Mouse (Mus musculus): ENCODE measurements around the gene Pcif1. TPM values are rescaled to one million over a fixed set of nuclear protein-coding genes. Genes with fewer than 3 reads are reported as not detected.

The Pcif1 gene
- polyA plus RNA-seq, 1 experiment from 2014 or later: 54.8 TPM

GRCm38 (mm10) chr2:164938146-164939091 is 59.3 kb downstream of the Pcif1 start:
- Histone ChIP-seq H3K27me3 (ENCODE audit: control insufficient read depth, insufficient read depth, low read length) (peaks cover 50% of the 10 kb centered on the region), H3K9ac (ENCODE audit: low read depth, low read length) (peak overlapping the region; percentile 8; the same call in 1 of the 2 replicates), H3K4me2 (peak overlapping the region; percentile 71), H3K4me1 (ENCODE audit: control insufficient read depth, insufficient read depth, low read length) (peaks cover 9% of the 10 kb centered on the region; the same call in 1 of the 2 replicates), H3K9me3 (replicated peaks; ENCODE audit: control insufficient read depth, low read length) (no peaks in the 10 kb centered on the region), H3K36me3 (ENCODE audit: control insufficient read depth, insufficient read depth, low read length) (no peaks in the 10 kb centered on the region), H3K4me3 (ENCODE audit: low read depth, low read length) (peak overlapping the region; percentile 39), H3K27ac (ENCODE audit: low read depth, low read length) (no peak overlapping the region)
- no peak for ATAC-seq (replicated peaks; ENCODE audit: insufficient number of reproducible peaks, low FRiP score, low TSS enrichment)
- WGBS (ENCODE audit: insufficient replicate concordance): 3% methylated on average over 39 of the region's 39 CpGs

- 4% methylated on average over 11 of the region's 11 CpGs for WGBS (ENCODE audit: insufficient replicate concordance)
Measured at GRCm38 (mm10) chr2:164939106-164939505, 60.0 kb downstream of the Pcif1 start.

GRCm38 (mm10) chr2:164940140-164940830 is 61.2 kb downstream of the Pcif1 start, which contains the start of gene Mmp9:
TSS of gene Mmp9 (plus strand) at chr2:164940780.
- Histone ChIP-seq H3K9me3 (replicated peaks; ENCODE audit: control insufficient read depth, low read length) (no peaks in the 10 kb centered on the region), H3K36me3 (ENCODE audit: control insufficient read depth, insufficient read depth, low read length) (no peaks in the 10 kb centered on the region), H3K9ac (ENCODE audit: low read depth, low read length) (no peak within 1 kb of the TSS), H3K4me1 (ENCODE audit: control insufficient read depth, insufficient read depth, low read length) (peaks cover 9% of the 10 kb centered on the region; the same call in 1 of the 2 replicates), H3K4me2 (no peak within 1 kb of the TSS), H3K27ac (ENCODE audit: low read depth, low read length) (no peak within 1 kb of the TSS), H3K27me3 (ENCODE audit: control insufficient read depth, insufficient read depth, low read length) (peaks cover 32% of the 10 kb centered on the region), H3K4me3 (ENCODE audit: low read depth, low read length) (no peak within 1 kb of the TSS)
- no peak for ATAC-seq (replicated peaks; ENCODE audit: insufficient number of reproducible peaks, low FRiP score, low TSS enrichment)
- WGBS (ENCODE audit: insufficient replicate concordance): 25% methylated on average over 10 of the region's 10 CpGs

More at GRCm38 (mm10) chr2:164939106-164939505, 60.0 kb downstream of the Pcif1 start:
- H3K9ac ChIP-seq (ENCODE audit: low read depth, low read length): 0 out of 2 replicates have a peak overlapping the region, but pooled peaks have one; percentile 8
- peaks cover 9% of the 10 kb centered on the region; the same call in 1 of the 2 replicates for H3K4me1 ChIP-seq (ENCODE audit: control insufficient read depth, insufficient read depth, low read length)
- no peaks in the 10 kb centered on the region for H3K9me3 ChIP-seq (replicated peaks; ENCODE audit: control insufficient read depth, low read length)
- H3K27me3 ChIP-seq (ENCODE audit: control insufficient read depth, insufficient read depth, low read length): peaks cover 44% of the 10 kb centered on the region
- ATAC-seq (replicated peaks; ENCODE audit: insufficient number of reproducible peaks, low FRiP score, low TSS enrichment): no peak
- no peak overlapping the region for H3K27ac ChIP-seq (ENCODE audit: low read depth, low read length)
- peak overlapping the region; percentile 71 for H3K4me2 ChIP-seq
- H3K4me3 ChIP-seq (ENCODE audit: low read depth, low read length): peak overlapping the region; percentile 39
- H3K36me3 ChIP-seq (ENCODE audit: control insufficient read depth, insufficient read depth, low read length): no peaks in the 10 kb centered on the region

GRCm38 (mm10) chr2:164942692-164943290 is 63.7 kb downstream of the Pcif1 start:
- Histone ChIP-seq H3K4me2 (no peak overlapping the region), H3K9ac (ENCODE audit: low read depth, low read length) (no peak overlapping the region), H3K9me3 (replicated peaks; ENCODE audit: control insufficient read depth, low read length) (no peaks in the 10 kb centered on the region), H3K4me3 (ENCODE audit: low read depth, low read length) (no peak overlapping the region), H3K27me3 (ENCODE audit: control insufficient read depth, insufficient read depth, low read length) (peaks cover 34% of the 10 kb centered on the region), H3K36me3 (ENCODE audit: control insufficient read depth, insufficient read depth, low read length) (no peaks in the 10 kb centered on the region), H3K4me1 (ENCODE audit: control insufficient read depth, insufficient read depth, low read length) (peaks cover 9% of the 10 kb centered on the region; the same call in 1 of the 2 replicates), H3K27ac (ENCODE audit: low read depth, low read length) (no peak overlapping the region)
- WGBS (ENCODE audit: insufficient replicate concordance): 9% methylated on average over 5 of the region's 5 CpGs
- no peak for ATAC-seq (replicated peaks; ENCODE audit: insufficient number of reproducible peaks, low FRiP score, low TSS enrichment)

Other genes starting within 250 kb of the Pcif1 start
- not detected in 2 replicates for gene Wfdc16, start 240.5 kb upstream of the Pcif1 start, polyA plus RNA-seq (2014; fragmentation: Nextera tagmentation; extraction: Ambion mirVana)
- 0.53 TPM in 1 of 2 replicates, not detected in the other for gene Wfdc10, start 223.3 kb upstream of the Pcif1 start, polyA plus RNA-seq (2014; fragmentation: Nextera tagmentation; extraction: Ambion mirVana)
- not detected in 2 replicates for gene Wfdc9, start 222.7 kb upstream of the Pcif1 start, polyA plus RNA-seq (2014; fragmentation: Nextera tagmentation; extraction: Ambion mirVana)
- gene Wfdc11, start 205.2 kb upstream of the Pcif1 start, polyA plus RNA-seq (2014; fragmentation: Nextera tagmentation; extraction: Ambion mirVana): not detected in 2 replicates
- not detected in 2 replicates for gene Wfdc13, start 194.2 kb upstream of the Pcif1 start, polyA plus RNA-seq (2014; fragmentation: Nextera tagmentation; extraction: Ambion mirVana)
- gene Spint4, start 180.8 kb upstream of the Pcif1 start, polyA plus RNA-seq (2014; fragmentation: Nextera tagmentation; extraction: Ambion mirVana): not detected in 2 replicates
- gene Spint5, start 164.0 kb upstream of the Pcif1 start, polyA plus RNA-seq (2014; fragmentation: Nextera tagmentation; extraction: Ambion mirVana): not detected in 2 replicates
- 0.19 TPM in 1 of 2 replicates, not detected in the other for gene Wfdc3, start 133.4 kb upstream of the Pcif1 start, polyA plus RNA-seq (2014; fragmentation: Nextera tagmentation; extraction: Ambion mirVana)
- 52.6 and 57.3 TPM in 2 replicates for gene Dnttip1, start 133.3 kb upstream of the Pcif1 start, polyA plus RNA-seq (2014; fragmentation: Nextera tagmentation; extraction: Ambion mirVana)
- 449 and 506 TPM in 2 replicates for gene Ube2c, start 109.4 kb upstream of the Pcif1 start, polyA plus RNA-seq (2014; fragmentation: Nextera tagmentation; extraction: Ambion mirVana)
- 0.48 and 1.4 TPM in 2 replicates for gene Tnnc2, start 99.3 kb upstream of the Pcif1 start, polyA plus RNA-seq (2014; fragmentation: Nextera tagmentation; extraction: Ambion mirVana)
- 25.1 and 27.2 TPM in 2 replicates for gene Snx21, start 93.5 kb upstream of the Pcif1 start, polyA plus RNA-seq (2014; fragmentation: Nextera tagmentation; extraction: Ambion mirVana)
- 15.1 and 16.8 TPM in 2 replicates for gene Acot8, start 74.4 kb upstream of the Pcif1 start, polyA plus RNA-seq (2014; fragmentation: Nextera tagmentation; extraction: Ambion mirVana)
- 7.2 and 7.4 TPM in 2 replicates for gene Zswim3, start 74.2 kb upstream of the Pcif1 start, polyA plus RNA-seq (2014; fragmentation: Nextera tagmentation; extraction: Ambion mirVana)
- gene Zswim1, start 56.6 kb upstream of the Pcif1 start, polyA plus RNA-seq (2014; fragmentation: Nextera tagmentation; extraction: Ambion mirVana): 11.4 and 11.7 TPM in 2 replicates
- gene Spata25, start 50.8 kb upstream of the Pcif1 start, polyA plus RNA-seq (2014; fragmentation: Nextera tagmentation; extraction: Ambion mirVana): 0.30 TPM in 1 of 2 replicates, not detected in the other
- gene Ctsa, start 46.4 kb upstream of the Pcif1 start, polyA plus RNA-seq (2014; fragmentation: Nextera tagmentation; extraction: Ambion mirVana): 143 and 149 TPM in 2 replicates
- gene Neurl2, start 45.8 kb upstream of the Pcif1 start, polyA plus RNA-seq (2014; fragmentation: Nextera tagmentation; extraction: Ambion mirVana): 41.9 and 43.2 TPM in 2 replicates
- gene Pltp, start 21.6 kb upstream of the Pcif1 start, polyA plus RNA-seq (2014; fragmentation: Nextera tagmentation; extraction: Ambion mirVana): 10.4 and 10.8 TPM in 2 replicates
- gene Zfp335, start 32.5 kb downstream of the Pcif1 start, polyA plus RNA-seq (2014; fragmentation: Nextera tagmentation; extraction: Ambion mirVana): 8.8 and 8.9 TPM in 2 replicates
- gene Mmp9, start 61.5 kb downstream of the Pcif1 start, polyA plus RNA-seq (2014; fragmentation: Nextera tagmentation; extraction: Ambion mirVana): 0.16 and 0.46 TPM in 2 replicates
- 1.0 and 1.6 TPM in 2 replicates for gene Slc12a5, start 81.5 kb downstream of the Pcif1 start, polyA plus RNA-seq (2014; fragmentation: Nextera tagmentation; extraction: Ambion mirVana)
- gene Ncoa5, start 155.6 kb downstream of the Pcif1 start, polyA plus RNA-seq (2014; fragmentation: Nextera tagmentation; extraction: Ambion mirVana): 36.0 and 39.8 TPM in 2 replicates
- gene Cd40, start 176.3 kb downstream of the Pcif1 start, polyA plus RNA-seq (2014; fragmentation: Nextera tagmentation; extraction: Ambion mirVana): 9.6 and 9.7 TPM in 2 replicates
- not detected in 2 replicates for gene 1700025C18Rik, start 211.4 kb downstream of the Pcif1 start, polyA plus RNA-seq (2014; fragmentation: Nextera tagmentation; extraction: Ambion mirVana)

Data from heart, embryonic 11.5 days (tissue).